Mouse (Mus musculus) urinary bladder, postnatal 14 days (tissue): ENCODE data around the gene Olfr975.
"Not testable (repeated sequence)": the region's sequence is repeated elsewhere in the genome, so short reads cannot be mapped to it uniquely, and the experiment has no call there.

Experiments
- DNase-seq: peaks from one replicate; pipeline ENCODE4 v3.0.0; 2021; ENCODE audit warnings: low spot score

The Olfr975 gene

DNA sequence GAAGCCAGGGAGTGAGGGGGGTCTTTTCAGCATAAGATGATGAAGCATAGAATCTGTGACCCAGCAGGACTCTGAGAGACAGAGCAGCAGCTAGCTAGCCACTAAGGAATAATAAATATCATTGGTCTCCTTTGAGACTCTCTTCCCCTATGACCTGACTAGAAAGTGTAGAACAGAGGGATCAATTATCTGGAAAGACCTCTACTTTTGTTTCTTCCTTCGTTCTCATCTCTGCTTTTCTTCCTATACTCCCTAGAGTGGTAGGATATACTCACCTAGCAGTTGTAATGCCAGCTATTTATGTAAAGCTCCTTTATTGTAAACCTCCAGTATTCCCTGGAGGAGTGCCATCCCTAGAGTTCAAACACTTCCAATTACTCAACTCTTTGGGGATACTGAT, at the start of gene Olfr975:
Gene Olfr975, minus strand, starts transcription at position 101 of the 400 bp plus-strand sequence.
- no peak for DNase-seq

DNA sequence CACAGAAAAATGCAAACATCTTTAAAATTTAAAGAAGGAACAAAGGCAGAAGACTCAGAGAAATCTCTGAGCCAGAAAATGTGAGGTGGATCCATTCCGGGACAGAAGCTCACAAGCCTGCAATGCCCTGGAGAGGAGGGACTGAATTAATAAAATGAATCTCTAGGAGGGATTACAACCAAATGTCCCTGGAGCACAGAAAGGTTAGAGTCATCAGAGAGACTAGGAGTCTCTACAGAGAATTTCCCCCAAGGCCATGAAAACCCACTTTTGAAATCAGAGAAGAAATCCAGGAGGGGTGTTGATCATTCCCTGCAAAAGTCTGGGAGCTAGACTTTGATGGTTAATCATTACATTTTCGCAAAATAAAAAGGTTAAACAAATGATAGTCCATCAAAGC, 40.0 kb upstream of the Olfr975 start, which contains the start of gene Olfr978:
Gene Olfr978, plus strand, starts transcription at position 301 of the 400 bp plus-strand sequence.
- no peak for DNase-seq

DNA sequence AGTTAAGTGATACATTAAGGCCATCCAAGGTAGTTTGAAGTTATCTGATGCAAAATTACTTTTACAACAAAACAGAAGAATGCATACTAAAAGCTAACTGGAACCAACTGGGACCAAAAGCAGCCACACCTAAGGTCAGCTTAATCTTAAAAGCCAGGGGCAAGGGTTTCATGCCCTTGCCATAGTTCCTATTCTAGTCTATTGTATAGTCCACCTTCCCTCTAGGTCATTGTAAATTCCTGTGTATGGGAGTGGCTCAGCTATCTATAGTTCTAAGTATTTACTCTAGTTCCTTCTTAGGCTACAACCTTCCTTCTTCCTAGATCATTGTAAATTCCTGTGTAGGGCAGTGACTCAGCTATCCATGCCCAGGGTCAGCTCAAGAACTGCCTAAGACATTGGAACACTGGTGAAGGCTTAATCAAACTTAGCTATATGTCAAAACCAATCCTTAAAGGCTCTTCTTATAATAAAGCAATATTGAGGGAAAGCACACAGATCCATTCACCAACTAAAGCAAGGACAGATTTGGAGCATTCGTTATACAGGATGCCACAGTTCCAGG, 24.8 kb upstream of the Olfr975 start:
- not testable (repeated sequence) for DNase-seq

DNA sequence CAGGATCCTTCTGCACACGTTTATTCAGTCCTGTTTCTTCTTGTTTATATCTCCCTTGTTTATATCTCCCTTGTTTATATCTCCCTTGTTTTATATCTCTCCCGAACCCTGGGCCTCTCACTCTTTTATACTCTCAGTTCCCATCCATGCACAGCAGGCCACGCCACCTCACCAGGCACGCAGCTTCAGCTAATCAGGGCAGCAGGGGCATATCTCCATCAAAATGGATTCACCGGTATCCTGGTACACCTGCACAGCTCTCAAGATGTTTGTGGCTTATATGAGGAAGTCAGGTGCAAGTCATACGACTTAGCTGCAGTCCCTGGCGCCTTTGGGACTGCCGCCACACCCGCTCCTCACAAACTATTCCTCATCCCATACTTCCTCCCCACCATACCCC, 9.2 kb upstream of the Olfr975 start, which contains the start of gene Olfr976:
Gene Olfr976, minus strand, starts transcription at position 101 of the 400 bp plus-strand sequence.
- not testable (repeated sequence) for DNase-seq

DNA sequence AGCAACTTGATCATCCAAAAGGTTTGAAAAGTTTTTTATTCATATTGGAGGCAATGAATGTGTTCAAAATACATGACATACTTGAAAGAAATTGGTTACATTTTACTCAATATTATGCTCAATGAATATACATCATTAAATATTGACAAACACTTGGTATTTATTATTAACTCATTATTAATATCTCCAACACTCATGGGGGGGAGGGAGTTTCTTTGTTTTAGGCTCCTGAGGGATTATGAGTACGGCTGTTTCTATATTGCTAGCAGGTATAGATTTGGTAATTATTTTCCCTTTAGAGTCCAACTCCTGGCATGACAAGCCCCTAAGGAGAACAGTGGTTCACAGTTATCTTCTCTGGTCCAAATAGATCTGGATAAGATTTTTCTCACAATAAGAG, 14.6 kb downstream of the Olfr975 start, which contains the start of gene Olfr974:
Gene Olfr974, plus strand, starts transcription at position 301 of the 400 bp plus-strand sequence.
- DNase-seq, result no peak

DNA sequence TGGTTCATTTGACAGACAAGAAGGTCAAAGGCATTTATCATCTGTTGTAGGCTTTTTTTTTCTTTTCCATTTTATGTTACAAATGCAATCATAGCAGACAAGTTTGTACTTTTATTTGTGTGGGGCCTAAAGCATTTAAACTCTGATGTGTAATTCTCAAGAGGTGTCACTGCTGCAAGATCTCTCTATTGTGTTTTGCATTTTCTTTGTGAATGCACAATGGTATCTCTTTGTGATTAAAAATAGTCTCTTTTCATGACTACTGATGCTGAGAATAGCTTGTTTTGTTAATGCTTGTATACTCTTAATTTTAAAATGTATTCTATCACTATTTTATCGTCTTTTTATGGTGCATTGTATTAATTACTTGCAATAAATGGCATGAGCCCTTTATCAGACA, 23.0 kb downstream of the Olfr975 start:
- not testable (repeated sequence) for DNase-seq

DNA sequence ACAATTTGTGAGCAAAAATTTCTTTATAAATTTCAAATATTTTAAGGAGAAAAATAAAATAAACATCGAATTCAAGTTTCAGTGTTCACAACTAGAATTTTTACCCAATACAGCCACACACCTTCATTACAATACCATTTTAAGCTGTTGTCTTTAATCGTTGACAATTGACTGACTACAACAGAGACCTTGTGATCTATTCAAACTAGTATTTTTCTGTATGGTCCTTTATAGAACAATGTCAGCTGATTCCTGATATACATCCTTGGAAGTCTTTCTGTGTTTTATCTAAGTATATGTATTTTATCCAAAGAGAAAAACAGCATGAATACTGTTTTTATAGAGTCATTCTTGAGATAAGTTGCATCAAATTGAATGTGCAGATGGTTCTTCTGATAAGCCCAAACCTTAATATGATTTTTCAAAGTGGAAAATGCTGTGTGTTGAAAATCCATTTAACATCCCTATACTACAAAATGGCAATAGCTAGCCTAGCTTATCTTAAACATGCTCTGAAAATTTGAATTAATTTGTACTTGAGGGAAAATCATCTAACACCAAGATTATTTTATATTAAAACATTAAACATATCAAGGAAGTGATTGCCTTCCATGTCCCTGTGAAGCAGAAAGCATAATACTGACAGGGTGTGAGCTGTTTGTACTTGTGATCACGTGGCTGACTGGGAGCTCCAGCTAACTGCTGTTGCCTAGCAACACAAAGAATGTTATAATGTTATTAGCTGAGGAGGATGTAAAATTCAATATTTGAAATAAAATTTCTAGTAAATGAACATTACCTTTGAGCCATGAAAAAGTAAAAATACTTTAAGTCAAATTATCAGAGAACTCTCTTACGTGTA, 23.6 kb downstream of the Olfr975 start:
- not testable (repeated sequence) for DNase-seq

DNA sequence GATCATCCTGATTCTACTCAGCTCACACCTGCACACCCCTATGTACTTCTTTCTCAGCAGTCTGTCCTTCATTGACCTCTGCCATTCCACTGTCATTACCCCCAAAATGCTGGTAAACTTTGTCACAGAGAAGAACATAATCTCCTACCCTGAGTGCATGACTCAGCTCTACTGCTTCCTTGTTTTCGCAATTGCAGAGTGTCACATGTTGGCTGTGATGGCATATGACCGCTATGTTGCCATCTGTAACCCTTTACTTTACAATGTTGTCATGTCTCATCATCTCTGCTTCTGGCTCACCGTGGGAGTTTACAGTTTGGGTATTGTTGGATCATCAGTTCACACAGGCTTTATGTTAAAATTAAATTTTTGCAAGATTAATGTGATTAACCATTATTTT, 41.9 kb downstream of the Olfr975 start:
- no peak for DNase-seq

DNA sequence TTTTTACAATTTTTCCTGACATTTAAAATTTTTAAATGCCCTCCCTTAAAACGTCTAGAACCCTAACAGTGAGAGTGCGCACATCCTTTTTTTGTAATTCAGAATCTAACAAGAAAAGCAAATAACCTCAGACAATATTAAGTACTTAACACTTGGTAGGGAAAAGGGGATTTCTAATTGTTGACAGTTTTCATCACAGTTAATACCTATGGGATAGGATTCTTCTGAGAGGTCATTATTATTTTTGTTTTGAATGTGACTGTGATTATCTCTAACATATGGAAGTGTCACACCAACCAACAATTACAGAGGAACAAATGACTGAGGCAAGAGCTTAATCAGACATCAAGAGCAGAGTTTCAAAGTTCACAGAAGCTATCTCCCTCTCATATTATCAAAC, 44.8 kb downstream of the Olfr975 start, which contains the start of gene Olfr229:
Gene Olfr229, plus strand, starts transcription at position 301 of the 400 bp plus-strand sequence.
- no peak for DNase-seq

DNA sequence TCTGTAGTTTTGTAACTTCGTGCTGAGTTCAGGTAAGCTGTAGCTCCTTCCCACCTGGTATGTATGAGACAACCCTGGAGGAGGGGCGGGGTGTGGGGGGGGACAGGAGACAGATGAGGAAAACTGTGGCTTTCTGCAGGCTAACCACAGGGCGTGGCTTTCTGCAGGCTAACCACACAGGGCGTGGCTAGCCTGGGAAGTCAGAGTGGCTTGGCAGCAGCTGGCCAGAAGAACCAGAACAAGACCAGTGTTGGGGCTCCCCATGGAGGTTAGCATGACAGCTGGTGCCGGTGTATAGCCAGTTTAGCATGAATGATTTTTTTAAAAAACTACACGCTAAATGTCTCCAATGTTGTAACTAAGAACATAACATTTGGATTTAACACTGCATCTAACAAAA, 46.7 kb downstream of the Olfr975 start:
- DNase-seq, result no peak
